Mouse (Mus musculus) C2C12 (cell line): Measurements from ENCODE around the gene Lias. TPM values are rescaled to one million over a fixed set of nuclear protein-coding genes. Genes with fewer than 3 reads are reported as not detected.

Source experiments
- H3K27me3 ChIP-seq: one replicate; pipeline ENCODE4 v1.6.1; 2011; ENCODE audit not compliant: control insufficient read depth, insufficient read depth, insufficient read length
- H3K36me3 ChIP-seq: one replicate; pipeline ENCODE4 v1.6.1; 2011; ENCODE audit not compliant: control insufficient read depth, insufficient read depth
- H3K4me3 ChIP-seq: one replicate; pipeline ENCODE4 v1.5.1; 2011; ENCODE audit warnings: mild to moderate bottlenecking, control low read depth; ENCODE audit not compliant: poor library complexity, insufficient read depth, severe bottlenecking
- H3K79me2 ChIP-seq: one replicate; pipeline ENCODE4 v1.6.1; 2011; ENCODE audit not compliant: control insufficient read depth, insufficient read depth
- H3K79me3 ChIP-seq: one replicate; pipeline ENCODE4 v1.6.1; 2011; ENCODE audit warnings: low read depth, control low read depth
- H3ac ChIP-seq: one replicate; pipeline ENCODE3; 2011; ENCODE audit warnings: low read depth; ENCODE audit not compliant: control insufficient read depth, insufficient read length
- CEBPB ChIP-seq: IDR thresholded peaks from one replicate; pipeline ENCODE4 v1.6.1; 2011; ENCODE audit warnings: low read depth, mild to moderate bottlenecking, control low read depth, moderate library complexity
- CTCF ChIP-seq: IDR thresholded peaks from one replicate; pipeline ENCODE4 v1.5.1; 2011; ENCODE audit not compliant: control insufficient read depth, insufficient read depth, insufficient read length
- FOSL1 ChIP-seq: IDR thresholded peaks from one replicate; pipeline ENCODE4 v1.8.0; 2011; ENCODE audit warnings: mild to moderate bottlenecking, low read length; ENCODE audit not compliant: poor library complexity, insufficient read depth, severe bottlenecking
- MAX ChIP-seq: IDR thresholded peaks from one replicate; pipeline ENCODE4 v1.6.1; 2011; ENCODE audit warnings: mild to moderate bottlenecking, control low read depth
- MYOD1 ChIP-seq: IDR thresholded peaks from one replicate; pipeline ENCODE4 v1.6.1; 2011; ENCODE audit warnings: low read depth; ENCODE audit not compliant: control insufficient read depth, insufficient read length
- MYOG ChIP-seq: IDR thresholded peaks from one replicate; pipeline ENCODE4 v1.6.1; 2011; ENCODE audit not compliant: control insufficient read depth, insufficient read length; ENCODE audit errors: extremely low read depth
- USF1 ChIP-seq: IDR thresholded peaks from one replicate; pipeline ENCODE4 v1.6.1; 2011; ENCODE audit warnings: low read depth, mild to moderate bottlenecking, control low read depth, moderate library complexity
- long read RNA-seq, 2 experiments: library from polyadenylated mRNA; unstranded; transcript quantifications; one replicate each; pipeline ENCODE4 v2.0.0; 2019 to 2020
- polyA plus RNA-seq: library from polyadenylated mRNA; unstranded; fragments of >200 nt; fragmentation: generic; extraction: Trizol; gene quantifications from one replicate; pipeline ENCODE4 v1.2.1, GENCODE M21; 2012; ENCODE audit warnings: missing spikeins

Lias gene
- polyA plus RNA-seq: 17.4 TPM
- long read RNA-seq, experiment 1, transcript Lias-202 (11 exons, 1,668 nt): major isoform, 30 of 45 reads
- long read RNA-seq, experiment 1, transcript Lias-201 (11 exons, 2,996 nt): minor isoform, 6 of 45 reads
- long read RNA-seq, experiment 1, partial matches to known transcripts: 3 of 45 reads
- long read RNA-seq, experiment 1, other reads (novel, unspliced or antisense): 6 of 45 reads
- long read RNA-seq, experiment 2, transcript Lias-202 (11 exons, 1,668 nt): major isoform, 66 of 81 reads
- long read RNA-seq, experiment 2, partial matches to known transcripts: 3 of 81 reads
- long read RNA-seq, experiment 2, other reads (novel, unspliced or antisense): 10 of 81 reads

- H3K36me3 ChIP-seq: peaks cover 59% of the 10 kb centered on the region
These were observed at the start of gene Lias, which contains the start of gene Rpl9 for GRCm38 (mm10) chr5:65390648-65391644. Gene Lias (plus strand): TSS chr5:65391497. Gene Rpl9 (minus strand): TSS chr5:65391444.

GRCm38 (mm10) chr5:65348168-65348567, 43.1 kb upstream of the Lias start, which contains the start of gene Klb:
Gene Klb (plus strand): TSS chr5:65348314.
- H3K79me2 ChIP-seq: no peaks in the 10 kb centered on the region
- no peak within 1 kb of the TSS for H3K4me3 ChIP-seq
- H3K36me3 ChIP-seq: no peaks in the 10 kb centered on the region
- H3K27me3 ChIP-seq: peaks cover 13% of the 10 kb centered on the region
- H3K79me3 ChIP-seq: no peaks in the 10 kb centered on the region
- no peak within 1 kb of the TSS for H3ac ChIP-seq
- no peak for TF ChIP-seq CTCF
- no peak for TF ChIP-seq MAX
- no peak for TF ChIP-seq MYOG
- TF ChIP-seq CEBPB: no peak
- no peak for TF ChIP-seq FOSL1
- TF ChIP-seq USF1: no peak
- no peak for TF ChIP-seq MYOD1

More at GRCm38 (mm10) chr5:65390648-65391644, at the start of gene Lias, which contains the start of gene Rpl9:
- peak within 1 kb of the TSS; percentile 97 for H3K4me3 ChIP-seq
- peaks cover 46% of the 10 kb centered on the region for H3K79me3 ChIP-seq
- no peaks in the 10 kb centered on the region for H3K27me3 ChIP-seq
- peak; percentile 82 for TF ChIP-seq MAX
- TF ChIP-seq FOSL1: no peak
- H3K79me2 ChIP-seq: peaks cover 76% of the 10 kb centered on the region
- H3ac ChIP-seq: peak within 1 kb of the TSS; percentile 99

GRCm38 (mm10) chr5:65350508-65350907, 40.8 kb upstream of the Lias start:
- TF ChIP-seq CTCF (no peak), FOSL1 (no peak), MAX (no peak), USF1 (no peak), CEBPB (no peak)
- peaks cover 13% of the 10 kb centered on the region for H3K27me3 ChIP-seq

GRCm38 (mm10) chr5:65354097-65354496, 37.2 kb upstream of the Lias start:
- H3K79me3 ChIP-seq: no peaks in the 10 kb centered on the region
- no peak overlapping the region for H3ac ChIP-seq
- no peak overlapping the region for H3K4me3 ChIP-seq
- peaks cover 9% of the 10 kb centered on the region for H3K27me3 ChIP-seq
- TF ChIP-seq MAX (no peak), CTCF (no peak), MYOD1 (no peak), FOSL1 (no peak), CEBPB (no peak), MYOG (no peak)
- H3K79me2 ChIP-seq: no peaks in the 10 kb centered on the region
- no peaks in the 10 kb centered on the region for H3K36me3 ChIP-seq

More at GRCm38 (mm10) chr5:65350508-65350907, 40.8 kb upstream of the Lias start:
- H3K79me2 ChIP-seq: no peaks in the 10 kb centered on the region
- no peaks in the 10 kb centered on the region for H3K79me3 ChIP-seq
- H3ac ChIP-seq: no peak overlapping the region
- H3K36me3 ChIP-seq: no peaks in the 10 kb centered on the region
- H3K4me3 ChIP-seq: no peak overlapping the region

- H3K79me2 ChIP-seq: no peaks in the 10 kb centered on the region
- TF ChIP-seq FOSL1: no peak
- no peak for TF ChIP-seq USF1
- no peak for TF ChIP-seq MYOD1
- no peak for TF ChIP-seq MYOG
- TF ChIP-seq MAX: no peak
- no peak for TF ChIP-seq CEBPB
- TF ChIP-seq CTCF: no peak
- peaks cover 5% of the 10 kb centered on the region for H3K27me3 ChIP-seq
- no peaks in the 10 kb centered on the region for H3K36me3 ChIP-seq
- H3K4me3 ChIP-seq: no peak overlapping the region
- H3ac ChIP-seq: no peak overlapping the region
- no peaks in the 10 kb centered on the region for H3K79me3 ChIP-seq
These were observed 36.3 kb upstream of the Lias start for GRCm38 (mm10) chr5:65354985-65355384.
